Mouse (Mus musculus) embryonic facial prominence, embryonic 10.5 days (tissue): ENCODE data around the gene Pnldc1. TPM values are rescaled to one million over a fixed set of nuclear protein-coding genes. Genes with fewer than 3 reads are reported as not detected.
"Not testable (repeated sequence)": the region's sequence is repeated elsewhere in the genome, so short reads cannot be mapped to it uniquely, and the experiment has no call there.

Source experiments
- DNase-seq: peaks from one replicate; pipeline ENCODE4 v3.0.0-alpha.2; 2017; ENCODE audit warnings: low spot score
- H3K27ac ChIP-seq: fragments of 300-500 bp; sonication (generic); replicated peaks from 2 replicates; pipeline ENCODE4 v1.5.1; 2016; ENCODE audit warnings: mild to moderate bottlenecking
- H3K27me3 ChIP-seq: fragments of 300-500 bp; sonication (generic); replicated peaks from 2 replicates; pipeline ENCODE4 v1.6.1; 2016; ENCODE audit warnings: low read depth, mild to moderate bottlenecking; ENCODE audit not compliant: poor library complexity, severe bottlenecking
- H3K36me3 ChIP-seq: fragments of 300-500 bp; sonication (generic); replicated peaks from 2 replicates; pipeline ENCODE4 v1.6.1; 2016; ENCODE audit warnings: mild to moderate bottlenecking, moderate library complexity
- H3K4me1 ChIP-seq: fragments of 300-500 bp; sonication (generic); 2 replicates; pipeline ENCODE4 v1.6.1; 2016
- H3K4me3 ChIP-seq: fragments of 300-500 bp; sonication (generic); 2 replicates; pipeline ENCODE4 v1.5.1; 2016; ENCODE audit warnings: mild to moderate bottlenecking, moderate library complexity
- H3K9me3 ChIP-seq: fragments of 300-500 bp; sonication (generic); 2 replicates; pipeline ENCODE4 v1.6.1; 2016; ENCODE audit warnings: mild to moderate bottlenecking
- WGBS: fragments of 180-500 bp; shearing (Covaris S2); methylation state at CpG from one replicate; pipeline ENCODE4 v1.1.7; 2016; 5-methylcytosine and 5-hydroxymethylcytosine counted together
- polyA plus RNA-seq: library from polyadenylated mRNA; unstranded; fragments of >200 nt; fragmentation: Nextera tagmentation; extraction: Ambion mirVana; gene quantifications from 2 replicates; pipeline ENCODE4 v1.2.1, GENCODE M21; 2016

The Pnldc1 gene
- polyA plus RNA-seq, 1 experiment from 2014 or later, result 3.4 TPM

DNA sequence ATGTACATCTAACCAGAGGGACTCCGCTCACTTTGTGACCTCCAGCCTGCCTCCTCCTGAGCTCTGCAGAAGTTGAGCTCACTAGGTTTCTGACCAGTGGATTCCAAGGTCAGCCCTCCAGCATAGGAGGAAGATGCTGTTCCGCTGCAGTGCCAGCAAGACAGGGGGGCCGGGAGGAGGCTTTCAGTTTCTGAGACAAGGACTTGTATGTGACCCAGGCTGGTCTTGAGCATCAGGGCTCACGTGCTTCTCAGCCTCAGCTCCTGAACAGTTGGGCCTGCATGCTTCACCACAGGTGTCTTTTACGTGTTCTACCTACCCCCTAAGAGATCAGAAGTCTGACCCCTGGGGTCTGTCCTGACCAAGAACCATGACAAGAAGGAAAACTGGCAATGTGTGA, 21.5 kb upstream of the Pnldc1 start:
- not testable (repeated sequence) for H3K9me3 ChIP-seq, H3K27ac ChIP-seq, H3K27me3 ChIP-seq, H3K4me3 ChIP-seq, DNase-seq, H3K4me1 ChIP-seq
- H3K36me3 ChIP-seq, result peaks cover 18% of the 10 kb centered on the region
- WGBS, result 87% methylated on average over 5 of the region's 5 CpGs

DNA sequence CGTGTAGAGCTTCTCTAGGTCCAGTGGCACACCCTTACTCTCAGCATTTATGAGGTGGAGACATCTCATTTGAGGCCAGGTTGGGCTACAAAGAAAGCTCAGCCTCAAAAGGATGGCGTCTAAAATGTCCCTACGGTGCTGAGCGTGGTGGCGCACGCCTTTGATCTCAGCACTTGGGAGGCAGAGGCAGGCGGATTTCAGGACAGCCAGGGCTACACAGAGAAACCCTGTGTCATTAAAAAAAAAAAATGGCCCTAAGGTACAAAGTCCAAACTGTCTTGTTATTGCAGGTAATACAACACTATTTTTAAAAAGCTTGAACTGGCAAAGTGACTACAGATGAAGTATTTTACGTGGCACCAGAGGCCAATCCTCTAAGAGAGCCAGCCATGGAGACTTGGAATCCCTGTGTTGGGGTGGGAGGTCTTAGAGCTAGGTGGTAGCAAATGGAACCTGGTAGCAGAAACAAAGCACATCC, 15.7 kb upstream of the Pnldc1 start:
- DNase-seq, result no peak
- no peaks in the 10 kb centered on the region for H3K9me3 ChIP-seq
- 88% methylated on average over 8 of the region's 8 CpGs for WGBS
- H3K27ac ChIP-seq, result no peak overlapping the region
- H3K4me3 ChIP-seq, result no peak overlapping the region
- H3K27me3 ChIP-seq, result no peaks in the 10 kb centered on the region
- no peaks in the 10 kb centered on the region for H3K4me1 ChIP-seq
- H3K36me3 ChIP-seq, result peaks cover 73% of the 10 kb centered on the region

- DNase-seq, result no peak
- Histone ChIP-seq H3K27me3 (no peaks in the 10 kb centered on the region), H3K4me3 (no peak overlapping the region), H3K27ac (no peak overlapping the region), H3K36me3 (peaks cover 80% of the 10 kb centered on the region), H3K4me1 (no peaks in the 10 kb centered on the region), H3K9me3 (no peaks in the 10 kb centered on the region)
- WGBS, result 89% methylated on average over 3 of the region's 3 CpGs
Observed at GRCm38 (mm10) chr17:12925001-12925400, 15.0 kb upstream of the Pnldc1 start.

DNA sequence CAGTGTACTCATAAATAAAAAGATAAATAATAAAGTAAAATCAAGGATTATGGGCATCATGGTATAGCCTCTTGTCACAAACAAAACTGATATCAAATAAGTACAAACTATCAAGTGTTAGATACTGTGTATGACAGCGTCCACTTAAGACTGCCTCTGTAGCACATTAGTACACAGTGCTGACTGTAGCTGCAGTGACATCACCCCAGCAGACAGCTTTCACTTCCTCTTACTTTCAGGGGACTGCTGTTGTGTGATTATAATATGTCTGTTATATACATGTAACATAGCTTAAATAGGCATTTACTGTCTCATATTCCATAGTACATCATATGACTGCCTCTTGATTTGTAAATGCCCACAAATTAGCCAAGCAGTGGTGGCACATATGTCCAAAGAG, 11.0 kb upstream of the Pnldc1 start:
- peaks cover 10% of the 10 kb centered on the region; the same call in 1 of the 2 replicates for H3K4me1 ChIP-seq
- DNase-seq, result no peak
- H3K36me3 ChIP-seq, result peaks cover 84% of the 10 kb centered on the region
- 91% methylated on average over 1 of the region's 1 CpGs for WGBS
- H3K4me3 ChIP-seq, result no peak overlapping the region
- no peaks in the 10 kb centered on the region for H3K27me3 ChIP-seq
- H3K27ac ChIP-seq, result no peak overlapping the region
- H3K9me3 ChIP-seq, result no peaks in the 10 kb centered on the region

DNA sequence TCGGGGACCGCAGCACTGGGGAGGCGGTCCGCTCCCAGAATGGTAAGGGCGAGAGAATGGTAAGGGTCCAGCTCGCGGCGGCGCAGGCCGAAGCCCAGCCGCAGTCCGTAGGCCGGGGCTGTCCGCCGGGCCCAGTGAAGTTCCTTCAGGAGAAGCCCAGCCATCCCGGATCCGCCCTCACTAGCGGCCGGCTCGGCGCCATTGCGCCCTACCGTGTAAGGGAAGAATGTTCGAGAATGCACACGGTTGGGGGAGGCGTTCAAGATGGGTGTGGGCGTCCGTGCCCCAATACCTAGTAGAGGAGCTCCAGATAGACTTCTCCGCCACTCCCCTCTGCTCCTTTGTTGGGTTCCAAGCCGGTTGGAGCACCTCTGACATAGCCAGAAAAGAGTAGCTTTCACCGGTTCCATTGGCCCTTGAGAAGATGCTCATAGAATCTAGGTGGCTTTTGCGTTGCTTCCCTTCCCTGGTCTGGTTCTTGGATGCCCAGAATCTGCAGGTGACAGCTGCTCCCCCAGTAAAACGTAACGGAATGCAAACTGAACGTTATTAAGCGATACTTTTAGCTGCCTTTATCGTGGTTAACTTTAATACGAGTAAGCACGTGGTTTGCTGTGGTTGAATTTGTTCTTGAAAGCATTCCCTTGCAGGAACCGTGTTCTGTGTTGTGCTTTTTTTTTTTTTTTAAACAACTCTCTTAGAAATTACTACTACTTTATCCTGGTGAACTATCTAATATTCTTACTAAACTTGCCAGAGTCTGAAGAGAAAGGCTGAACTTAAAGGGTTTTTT, 6.8 kb upstream of the Pnldc1 start:
- no peak for DNase-seq
- no peaks in the 10 kb centered on the region for H3K9me3 ChIP-seq
- H3K27me3 ChIP-seq, result no peaks in the 10 kb centered on the region
- H3K27ac ChIP-seq, result peak overlapping the region; percentile 98
- under 1% methylated on average over 40 of the region's 40 CpGs for WGBS
- H3K4me1 ChIP-seq, result peaks cover 13% of the 10 kb centered on the region
- peaks cover 68% of the 10 kb centered on the region for H3K36me3 ChIP-seq
- peak overlapping the region; percentile 97 for H3K4me3 ChIP-seq

GRCm38 (mm10) chr17:12915881-12916583, 6.0 kb upstream of the Pnldc1 start, which contains the start of gene Mrpl18:
Gene Mrpl18 (minus strand): TSS chr17:12916345.
- no peaks in the 10 kb centered on the region for H3K27me3 ChIP-seq
- no peaks in the 10 kb centered on the region for H3K9me3 ChIP-seq
- H3K4me3 ChIP-seq, result peak within 1 kb of the TSS; percentile 97
- peaks cover 68% of the 10 kb centered on the region for H3K36me3 ChIP-seq
- peak within 1 kb of the TSS; percentile 98 for H3K27ac ChIP-seq
- H3K4me1 ChIP-seq, result peaks cover 13% of the 10 kb centered on the region
- peak; percentile 99 for DNase-seq
- under 1% methylated on average over 56 of the region's 56 CpGs for WGBS

- no peak for DNase-seq
- peaks cover 13% of the 10 kb centered on the region for H3K4me1 ChIP-seq
- no peaks in the 10 kb centered on the region for H3K9me3 ChIP-seq
- H3K27me3 ChIP-seq, result no peaks in the 10 kb centered on the region
- H3K27ac ChIP-seq, result peak within 1 kb of the TSS; percentile 98
- peaks cover 68% of the 10 kb centered on the region for H3K36me3 ChIP-seq
- WGBS, result 1% methylated on average over 18 of the region's 18 CpGs
- peak within 1 kb of the TSS; percentile 97 for H3K4me3 ChIP-seq
Observed at GRCm38 (mm10) chr17:12915488-12915880, 5.5 kb upstream of the Pnldc1 start, which contains the start of gene Tcp1. Gene Tcp1 (plus strand): TSS chr17:12915701.

GRCm38 (mm10) chr17:12910391-12910790, 361 bp upstream of the Pnldc1 start:
- 91% methylated on average over 8 of the region's 8 CpGs for WGBS
- Histone ChIP-seq H3K36me3 (peaks cover 56% of the 10 kb centered on the region), H3K4me1 (peaks cover 4% of the 10 kb centered on the region), H3K9me3 (no peaks in the 10 kb centered on the region), H3K27me3 (no peaks in the 10 kb centered on the region), H3K27ac (no peak overlapping the region), H3K4me3 (no peak overlapping the region)
- no peak for DNase-seq

DNA sequence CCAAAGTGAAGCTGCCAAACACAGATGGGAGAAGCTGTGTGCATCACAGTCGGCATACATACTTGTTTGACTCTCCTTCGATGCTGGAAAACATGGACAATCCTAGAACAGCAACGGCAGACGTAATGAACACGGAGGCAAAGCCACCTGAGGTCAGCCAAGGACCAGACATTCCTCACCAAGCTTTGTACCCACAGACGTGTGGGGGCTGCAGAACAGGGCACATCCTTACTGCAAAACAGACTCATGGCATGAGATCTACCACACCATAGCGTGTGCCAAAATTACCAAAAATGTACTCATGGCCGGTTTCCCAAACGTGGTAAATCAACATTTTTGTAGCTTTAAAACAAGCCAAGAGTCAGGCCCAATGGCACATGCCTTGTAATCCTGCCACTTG, 3.6 kb downstream of the Pnldc1 start:
- 94% methylated on average over 9 of the region's 9 CpGs for WGBS
- no peak overlapping the region for H3K4me3 ChIP-seq
- no peaks in the 10 kb centered on the region for H3K9me3 ChIP-seq
- H3K36me3 ChIP-seq, result peaks cover 55% of the 10 kb centered on the region
- H3K27ac ChIP-seq, result no peak overlapping the region
- DNase-seq, result no peak
- H3K4me1 ChIP-seq, result peaks cover 12% of the 10 kb centered on the region; the same call in 1 of the 2 replicates
- no peaks in the 10 kb centered on the region for H3K27me3 ChIP-seq

DNA sequence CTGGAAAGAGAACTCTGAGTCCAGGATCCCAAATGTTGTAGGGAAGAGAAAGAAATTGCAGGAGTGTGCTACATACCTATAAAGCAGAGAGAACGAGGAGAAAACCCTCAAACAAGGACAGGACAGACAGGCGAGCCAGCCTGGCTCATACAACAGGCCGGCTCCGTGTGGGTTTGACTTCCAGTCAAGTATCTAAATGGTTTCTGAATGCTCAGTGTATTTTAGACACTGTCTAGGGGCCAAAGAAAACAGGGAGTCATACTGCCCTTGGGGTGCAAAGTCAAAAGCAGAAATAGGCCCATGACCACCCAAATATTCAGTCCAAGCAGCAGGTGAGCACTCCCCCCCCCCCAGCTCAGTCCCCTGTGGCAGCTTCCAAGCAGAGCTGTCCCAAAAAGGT, 4.2 kb downstream of the Pnldc1 start:
- WGBS, result 91% methylated on average over 4 of the region's 4 CpGs
- no peak for DNase-seq
- Histone ChIP-seq H3K27me3 (no peaks in the 10 kb centered on the region), H3K36me3 (peaks cover 55% of the 10 kb centered on the region), H3K27ac (no peak overlapping the region), H3K9me3 (no peaks in the 10 kb centered on the region), H3K4me1 (peaks cover 12% of the 10 kb centered on the region; the same call in 1 of the 2 replicates), H3K4me3 (no peak overlapping the region)

DNA sequence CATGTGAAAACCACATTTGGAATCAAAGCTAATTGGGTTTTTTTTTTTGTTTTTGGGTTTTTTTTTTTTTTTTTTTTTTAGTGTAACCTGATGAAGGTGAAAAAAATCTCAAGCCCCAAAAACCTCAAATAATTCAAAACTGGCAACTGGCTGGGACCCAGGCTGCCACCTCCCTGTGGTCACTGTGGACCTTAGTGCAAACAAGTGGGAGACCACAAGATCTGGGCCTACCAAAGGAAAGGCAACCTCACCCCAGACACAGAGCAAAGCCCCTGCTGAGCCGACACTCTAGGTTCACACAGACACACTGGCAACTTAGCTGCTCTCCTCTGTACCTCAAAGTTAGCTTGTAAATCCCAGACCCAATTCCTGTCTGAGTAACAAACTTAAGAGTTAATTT, 5.7 kb downstream of the Pnldc1 start:
- Histone ChIP-seq H3K36me3 (peaks cover 54% of the 10 kb centered on the region), H3K9me3 (no peaks in the 10 kb centered on the region), H3K4me3 (no peak overlapping the region), H3K27me3 (no peaks in the 10 kb centered on the region), H3K27ac (no peak overlapping the region), H3K4me1 (peaks cover 12% of the 10 kb centered on the region; the same call in 1 of the 2 replicates)
- WGBS, result 81% methylated on average over 1 of the region's 1 CpGs
- no peak for DNase-seq

- Histone ChIP-seq H3K4me3 (no peak overlapping the region), H3K4me1 (peaks cover 12% of the 10 kb centered on the region; the same call in 1 of the 2 replicates), H3K27ac (peak overlapping the region; percentile 51; the same call in 1 of the 2 replicates), H3K36me3 (peaks cover 58% of the 10 kb centered on the region), H3K27me3 (no peaks in the 10 kb centered on the region), H3K9me3 (no peaks in the 10 kb centered on the region)
- WGBS, result 55% methylated on average over 11 of the region's 12 CpGs
- peak; percentile 40 for DNase-seq
Observed at GRCm38 (mm10) chr17:12903372-12904333, 6.4 kb downstream of the Pnldc1 start.
